Mouse (Mus musculus) urinary bladder, postnatal 36 days (tissue): ENCODE data around the gene Midn.

Source experiments
- DNase-seq, 2 experiments: peaks; one replicate each; pipeline ENCODE4 v3.0.0; 2022; ENCODE audit warnings: low spot score in 2 of 2, mixed read lengths in 1 of 2

The Midn gene

GRCm38 (mm10) chr10:80170052-80170451 is 22.0 kb downstream of the Midn start:
- DNase-seq, result no peak

- no peak for DNase-seq
Observed at GRCm38 (mm10) chr10:80170601-80171021, 22.5 kb downstream of the Midn start.

- DNase-seq, result no peak
Observed at GRCm38 (mm10) chr10:80171252-80171651, 23.2 kb downstream of the Midn start.

- DNase-seq, result no peak
Observed at GRCm38 (mm10) chr10:80171760-80172526, 23.9 kb downstream of the Midn start.

GRCm38 (mm10) chr10:80172527-80173292 is 24.6 kb downstream of the Midn start, which contains the start of gene 1600002K03Rik:
1600002K03Rik (plus strand) TSS chr10:80172944.
- DNase-seq, result peak; percentile 88 to 90

DNA sequence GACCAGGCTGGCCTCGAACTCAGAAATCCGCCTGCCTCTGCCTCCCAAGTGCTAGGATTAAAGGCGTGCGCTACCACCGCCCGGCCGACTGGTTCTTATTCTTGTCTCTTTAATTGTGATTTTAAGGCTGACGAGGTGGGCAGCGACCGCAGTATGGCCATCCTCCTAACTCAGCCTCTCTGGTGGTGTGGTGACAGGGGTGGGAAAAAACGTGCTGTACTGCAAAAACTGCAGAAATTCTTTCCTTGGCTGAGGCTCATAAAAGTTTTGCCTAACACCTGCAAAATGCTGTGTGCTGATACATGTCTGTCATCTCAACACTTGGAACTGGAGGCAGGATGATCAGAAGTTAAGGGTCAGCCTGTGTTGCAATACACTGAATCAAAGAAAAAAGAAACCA is 25.3 kb downstream of the Midn start:
- no peak for DNase-seq

GRCm38 (mm10) chr10:80173955-80174640 is 26.0 kb downstream of the Midn start:
- DNase-seq, result no peak

- DNase-seq, result no peak
Observed at GRCm38 (mm10) chr10:80174705-80175104, 26.6 kb downstream of the Midn start.

- no peak for DNase-seq
Observed at GRCm38 (mm10) chr10:80175536-80176269, 27.6 kb downstream of the Midn start.

GRCm38 (mm10) chr10:80176270-80176834 is 28.3 kb downstream of the Midn start:
- DNase-seq, result no peak

DNA sequence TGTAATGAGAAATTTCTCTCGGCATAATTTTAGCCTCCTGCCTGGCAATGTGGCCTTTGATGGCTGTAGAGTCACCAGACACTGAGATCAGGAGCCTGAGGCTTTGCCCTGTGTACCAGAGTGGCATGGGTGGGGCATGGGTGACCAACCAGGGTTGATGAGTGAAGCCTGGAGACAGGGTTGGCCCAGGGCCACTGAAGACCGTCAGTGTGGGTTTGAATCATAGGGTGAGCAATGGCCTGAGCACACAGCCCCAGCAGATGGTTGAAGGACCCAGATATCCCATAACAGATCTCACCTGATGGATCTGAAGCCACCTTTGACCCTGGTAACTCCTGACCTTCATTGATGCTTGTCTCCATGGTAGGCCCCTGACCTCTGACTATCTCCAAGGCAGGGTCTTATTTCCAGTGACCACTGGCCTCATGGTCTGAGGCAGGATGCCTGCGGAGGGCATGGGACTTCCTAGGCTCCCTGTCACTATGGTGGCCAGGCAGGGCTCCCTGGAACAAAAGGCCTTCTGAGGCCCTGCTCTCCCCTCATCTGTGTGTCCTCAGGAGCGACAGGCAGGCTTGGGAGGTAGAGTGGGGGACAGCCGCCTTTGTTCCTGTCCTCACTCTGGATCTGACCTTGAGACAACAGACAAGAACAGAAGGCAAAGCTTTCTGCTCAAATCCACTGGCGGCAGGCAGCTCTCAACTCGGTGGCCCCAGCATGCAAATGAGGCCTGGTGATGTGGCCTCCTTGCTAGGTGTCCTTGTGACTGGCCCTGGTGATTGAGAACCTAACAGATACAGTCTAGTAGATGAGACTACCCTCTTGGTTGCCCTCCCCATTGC is 29.6 kb downstream of the Midn start:
- DNase-seq, result no peak

DNA sequence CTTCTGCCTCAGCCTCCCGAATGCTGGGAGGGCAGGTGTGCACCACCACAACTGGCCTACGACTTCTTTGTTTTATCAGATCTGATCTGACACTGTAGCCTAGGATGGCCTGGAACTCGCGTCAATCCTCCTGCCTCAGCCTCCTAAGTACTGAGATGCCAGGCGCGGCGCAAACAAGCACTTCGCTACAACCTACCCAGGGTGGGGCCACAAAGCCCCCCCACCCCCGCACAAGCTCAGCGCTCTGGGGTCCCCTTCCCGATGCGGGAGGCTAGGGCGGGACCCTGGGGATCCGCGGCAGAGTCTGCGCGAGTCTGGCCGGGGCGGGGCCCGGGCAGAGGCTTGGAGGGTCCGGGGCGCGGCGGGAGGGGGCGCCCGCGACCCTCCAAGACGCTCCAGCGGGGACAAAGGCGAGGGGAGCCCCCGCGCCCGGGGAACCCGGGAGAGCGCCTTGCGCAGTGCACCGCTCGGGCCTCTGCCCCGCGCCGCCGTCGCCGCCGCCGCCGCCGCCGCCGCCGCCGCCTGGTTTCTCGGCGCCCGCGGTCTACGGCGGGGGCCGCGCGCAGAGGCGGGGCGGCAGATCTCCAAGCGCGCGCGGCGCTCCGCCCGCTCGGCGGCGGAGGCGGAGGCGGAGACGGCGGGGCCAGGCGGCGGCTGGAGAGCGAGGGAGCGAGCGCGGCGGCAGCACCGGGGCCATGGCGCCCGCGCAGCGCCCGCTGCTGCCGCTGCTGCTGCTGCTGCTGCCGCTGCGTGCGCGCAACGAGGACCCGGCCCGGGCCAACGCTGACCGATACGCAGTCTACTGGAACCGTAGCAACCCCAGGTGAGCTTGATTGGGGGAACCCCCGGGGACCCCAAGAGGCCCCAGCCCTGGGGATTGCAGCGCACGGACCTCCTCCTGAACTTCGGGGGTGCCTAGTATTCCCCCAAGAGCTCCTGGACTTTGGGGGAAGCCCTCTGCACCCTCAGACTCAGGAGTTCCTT is 31.3 kb downstream of the Midn start, which contains the start of gene Efna2:
Efna2 (plus strand) TSS at position 415 of the 984 bp plus-strand sequence.
- no peak for DNase-seq

- DNase-seq, result no peak
Observed at GRCm38 (mm10) chr10:80180288-80180687, 32.2 kb downstream of the Midn start.

DNA sequence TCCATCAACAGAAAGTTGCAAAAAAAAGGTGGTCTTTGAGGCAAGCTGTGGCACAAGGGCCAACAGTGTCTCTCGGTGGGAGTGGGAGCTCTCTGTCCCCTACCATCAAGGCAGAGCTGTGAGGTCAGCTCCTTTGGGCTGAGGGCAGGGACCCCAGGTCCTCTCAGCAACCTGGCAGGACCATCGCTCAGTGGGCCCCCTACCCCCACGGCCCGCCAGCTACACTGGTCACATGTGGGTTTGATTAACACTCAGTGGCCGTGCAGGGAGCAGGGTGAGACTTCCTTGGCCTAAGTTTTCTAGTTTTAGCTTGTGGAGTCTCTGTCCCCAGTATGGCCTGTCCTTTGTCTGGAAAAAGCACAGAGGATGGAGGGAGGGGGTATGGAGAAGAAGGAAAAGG is 32.8 kb downstream of the Midn start:
- DNase-seq, result no peak

GRCm38 (mm10) chr10:80182547-80182946 is 34.5 kb downstream of the Midn start:
- no peak for DNase-seq

DNA sequence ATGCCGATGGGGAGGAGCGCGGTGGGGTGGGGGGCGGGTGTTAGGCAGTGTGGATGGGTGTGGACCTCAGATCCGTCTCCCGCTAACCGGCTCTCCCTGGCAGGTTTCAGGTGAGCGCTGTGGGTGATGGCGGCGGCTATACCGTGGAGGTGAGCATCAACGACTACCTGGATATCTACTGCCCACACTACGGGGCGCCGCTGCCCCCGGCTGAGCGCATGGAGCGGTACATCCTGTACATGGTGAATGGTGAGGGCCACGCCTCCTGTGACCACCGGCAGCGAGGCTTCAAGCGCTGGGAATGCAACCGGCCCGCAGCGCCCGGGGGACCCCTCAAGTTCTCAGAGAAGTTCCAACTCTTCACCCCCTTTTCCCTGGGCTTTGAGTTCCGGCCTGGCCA is 38.6 kb downstream of the Midn start:
- DNase-seq, result no peak

DNA sequence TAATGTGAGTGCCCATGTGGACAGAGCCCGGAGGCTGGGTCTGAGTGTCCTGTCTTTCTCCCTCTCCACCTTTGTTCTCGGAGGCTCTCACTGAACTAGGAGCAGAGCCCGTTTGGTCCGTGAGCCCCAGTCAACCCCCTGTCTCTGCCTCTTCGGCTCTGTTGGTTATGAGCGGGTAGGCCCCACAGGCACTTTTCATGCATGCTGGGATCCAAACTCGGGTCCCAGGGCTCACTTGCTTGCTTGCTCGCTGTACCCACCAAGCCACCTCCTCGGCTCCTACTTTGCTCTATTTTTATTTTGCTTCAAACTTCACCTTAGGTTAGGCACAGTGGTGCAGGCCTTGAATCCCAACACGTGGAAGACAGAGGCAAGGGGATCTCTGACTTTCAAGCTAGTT is 39.7 kb downstream of the Midn start:
- no peak for DNase-seq

GRCm38 (mm10) chr10:80188453-80189024 is 40.5 kb downstream of the Midn start:
- DNase-seq, result no peak

DNA sequence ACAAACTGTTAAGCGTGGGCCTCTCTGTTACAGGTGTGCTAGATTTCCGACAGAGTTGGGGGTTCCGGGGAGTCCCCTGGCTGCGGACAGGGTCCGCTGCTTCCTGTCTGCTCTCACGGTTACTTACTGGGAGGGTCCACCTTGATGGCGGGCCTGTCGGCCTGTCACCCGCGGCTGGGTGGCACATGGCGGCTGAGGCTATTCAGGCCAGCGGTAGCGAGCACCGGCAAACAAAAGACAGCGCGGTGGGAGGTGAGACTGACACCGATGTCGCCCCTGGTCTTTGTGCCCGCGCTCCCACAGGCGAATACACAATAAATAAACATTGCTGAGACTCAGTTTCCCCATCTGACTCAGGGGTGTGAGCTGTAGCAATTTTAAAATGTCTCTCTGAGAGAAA is 41.9 kb downstream of the Midn start:
- no peak for DNase-seq
